Mouse (Mus musculus) ovary, adult 18-20 months (tissue): Measurements from ENCODE around the gene Acat3.
"Not testable (repeated sequence)": the region's sequence is repeated elsewhere in the genome, so short reads cannot be mapped to it uniquely, and the experiment has no call there.

ENCODE experiments used
- DNase-seq: peaks from one replicate; pipeline ENCODE4 v3.0.0; 2022; ENCODE audit warnings: low spot score, mixed read lengths

The Acat3 gene

GRCm38 (mm10) chr17:12940151-12940805 lies at the start of gene Acat3:
TSS of gene Acat3 (minus strand) at chr17:12940600.
- no peak for DNase-seq

GRCm38 (mm10) chr17:12988096-12988495 lies 47.7 kb upstream of the Acat3 start:
- DNase-seq: not testable (repeated sequence)

GRCm38 (mm10) chr17:12983988-12984387 lies 43.6 kb upstream of the Acat3 start:
- no peak for DNase-seq

- DNase-seq: no peak
Measured at GRCm38 (mm10) chr17:12978546-12978945, 38.1 kb upstream of the Acat3 start.

- no peak for DNase-seq
Measured at GRCm38 (mm10) chr17:12973851-12974250, 33.5 kb upstream of the Acat3 start.

GRCm38 (mm10) chr17:12967173-12967572 lies 26.8 kb upstream of the Acat3 start:
- DNase-seq: no peak

- DNase-seq: no peak
Measured at GRCm38 (mm10) chr17:12963476-12963875, 23.1 kb upstream of the Acat3 start.

- peak; percentile 88 for DNase-seq
Measured at GRCm38 (mm10) chr17:12960331-12960873, 20.0 kb upstream of the Acat3 start, which contains the start of gene Acat2. TSS of gene Acat2 (minus strand) at chr17:12960747.

GRCm38 (mm10) chr17:12959377-12959776 lies 19.0 kb upstream of the Acat3 start:
- not testable (repeated sequence) for DNase-seq

GRCm38 (mm10) chr17:12956664-12957063 lies 16.3 kb upstream of the Acat3 start:
- no peak for DNase-seq

- DNase-seq: no peak
Measured at GRCm38 (mm10) chr17:12949669-12950068, 9.3 kb upstream of the Acat3 start.

GRCm38 (mm10) chr17:12942459-12943162 lies 2.2 kb upstream of the Acat3 start:
- DNase-seq: no peak

GRCm38 (mm10) chr17:12941543-12942260 lies 1.3 kb upstream of the Acat3 start:
- DNase-seq: no peak

GRCm38 (mm10) chr17:12939377-12940148 lies 837 bp downstream of the Acat3 start:
- DNase-seq: not testable (repeated sequence)

GRCm38 (mm10) chr17:12938077-12938476 lies 2.3 kb downstream of the Acat3 start:
- DNase-seq: no peak

GRCm38 (mm10) chr17:12937412-12937970 lies 2.9 kb downstream of the Acat3 start:
- no peak for DNase-seq

GRCm38 (mm10) chr17:12935719-12936118 lies 4.7 kb downstream of the Acat3 start:
- DNase-seq: no peak

- DNase-seq: not testable (repeated sequence)
Measured at GRCm38 (mm10) chr17:12931576-12931975, 8.8 kb downstream of the Acat3 start.

GRCm38 (mm10) chr17:12925703-12926180 lies 14.7 kb downstream of the Acat3 start:
- no peak for DNase-seq

- no peak for DNase-seq
Measured at GRCm38 (mm10) chr17:12925001-12925400, 15.4 kb downstream of the Acat3 start.

GRCm38 (mm10) chr17:12921073-12921472 lies 19.3 kb downstream of the Acat3 start:
- no peak for DNase-seq
